Mouse (Mus musculus): ENCODE data around the gene Hoxa13.

The Hoxa13 gene

GRCm38 (mm10) chr6:52208868-52209684 lies 51.6 kb downstream of the Hoxa13 start:
- DNase-seq (ENCODE audit: low spot score) = no peak

- DNase-seq (ENCODE audit: low spot score) = no peak
Measured at GRCm38 (mm10) chr6:52208072-52208867, 52.4 kb downstream of the Hoxa13 start, which contains the start of gene Hoxa6. Hoxa6 (minus strand) TSS chr6:52208722.
